Mouse (Mus musculus): ENCODE measurements around the gene Cdkal1.

DNA sequence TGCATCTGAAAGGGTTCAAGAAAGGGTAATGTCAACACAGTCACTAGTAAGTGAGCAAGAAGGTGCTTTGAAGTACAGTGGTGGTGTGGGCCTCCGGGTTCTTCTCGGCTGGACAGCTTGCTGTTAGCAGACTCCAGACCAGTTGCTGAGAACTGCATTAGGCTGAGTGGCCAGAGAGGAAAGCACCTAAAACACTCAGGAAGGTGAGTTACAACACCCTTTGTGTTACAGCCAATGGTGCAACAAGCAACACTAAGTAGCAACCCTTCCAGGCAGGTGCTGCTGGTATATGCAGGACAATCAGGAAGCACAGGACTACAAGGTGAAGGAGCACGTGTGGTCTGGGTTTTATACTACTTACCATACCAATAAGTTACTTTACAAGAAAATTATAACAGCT is 90.2 kb downstream of the Cdkal1 start:
- TF ChIP-seq CTCF (IDR thresholded peaks at IDR 0.05; ENCODE audit: low read depth, low read length) (no peak), POLR2A (IDR thresholded peaks at IDR 0.05; ENCODE audit: borderline replicate concordance, low read depth, low read length) (no peak)

Measured in bone marrow macrophage, adult 2 months (primary cell).